Mouse (Mus musculus): ENCODE measurements at regions not wholly inside any gene's neighbourhood (a gene's known extent, or its start where the extent isn't known, plus 50 kb on each side); places are given as distances from the start of the nearest gene placed in this dataset.

- DNase-seq (ENCODE audit: low spot score) (no peak), ATAC-seq (ENCODE audit: low FRiP score, low TSS enrichment) (no peak)
- WGBS = 69% methylated on average over 8 of the region's 8 CpGs
These were observed 464.4 kb downstream of the Gja1 start for GRCm38 (mm10) chr10:56841486-56841885.

GRCm38 (mm10) chr10:56841973-56842372 is 464.8 kb downstream of the Gja1 start:
- DNase-seq (ENCODE audit: low spot score) (no peak), ATAC-seq (ENCODE audit: low FRiP score, low TSS enrichment) (no peak)
- no peaks in the 10 kb centered on the region for H3K36me3 ChIP-seq (ENCODE audit: control insufficient read depth, insufficient read depth, low read length)
- no peak overlapping the region for H3K4me2 ChIP-seq (replicated peaks; ENCODE audit: low read depth)
- WGBS = 73% methylated on average over 1 of the region's 1 CpGs
- no peak overlapping the region for H3K4me3 ChIP-seq (ENCODE audit: low read depth, low read length)
- TF ChIP-seq EP300 (optimal IDR thresholded peaks at IDR 0.05) = no peak
- no peaks in the 10 kb centered on the region for H3K9me3 ChIP-seq (ENCODE audit: control insufficient read depth, low read length)
- no peak overlapping the region for H3K27ac ChIP-seq (replicated peaks)
- H3K27me3 ChIP-seq (ENCODE audit: control insufficient read depth, insufficient read depth, low read length) = no peaks in the 10 kb centered on the region
- H3K4me1 ChIP-seq (replicated peaks; ENCODE audit: control insufficient read depth, insufficient read depth) = no peaks in the 10 kb centered on the region
- no peak overlapping the region for H3K9ac ChIP-seq (ENCODE audit: low read length)

More at GRCm38 (mm10) chr10:56841486-56841885, 464.4 kb downstream of the Gja1 start:
- Histone ChIP-seq H3K9ac (ENCODE audit: low read length) (no peak overlapping the region), H3K36me3 (ENCODE audit: control insufficient read depth, insufficient read depth, low read length) (no peaks in the 10 kb centered on the region), H3K27me3 (ENCODE audit: control insufficient read depth, insufficient read depth, low read length) (no peaks in the 10 kb centered on the region), H3K4me2 (replicated peaks; ENCODE audit: low read depth) (no peak overlapping the region), H3K4me3 (ENCODE audit: low read depth, low read length) (no peak overlapping the region), H3K27ac (replicated peaks) (no peak overlapping the region), H3K4me1 (replicated peaks; ENCODE audit: control insufficient read depth, insufficient read depth) (no peaks in the 10 kb centered on the region), H3K9me3 (ENCODE audit: control insufficient read depth, low read length) (no peaks in the 10 kb centered on the region)
- TF ChIP-seq CTCF (IDR thresholded peaks at IDR 0.05; ENCODE audit: low read depth) = no peak
- TF ChIP-seq EP300 (optimal IDR thresholded peaks at IDR 0.05) = no peak

GRCm38 (mm10) chr10:56852484-56852883 is 475.4 kb downstream of the Gja1 start:
- Histone ChIP-seq H3K36me3 (ENCODE audit: control insufficient read depth, insufficient read depth, low read length) (no peaks in the 10 kb centered on the region), H3K4me1 (replicated peaks; ENCODE audit: control insufficient read depth, insufficient read depth) (no peaks in the 10 kb centered on the region), H3K27me3 (ENCODE audit: control insufficient read depth, insufficient read depth, low read length) (no peaks in the 10 kb centered on the region), H3K27ac (replicated peaks) (no peak overlapping the region), H3K9ac (ENCODE audit: low read length) (no peak overlapping the region), H3K9me3 (ENCODE audit: control insufficient read depth, low read length) (no peaks in the 10 kb centered on the region), H3K4me2 (replicated peaks; ENCODE audit: low read depth) (no peak overlapping the region), H3K4me3 (ENCODE audit: low read depth, low read length) (no peak overlapping the region)
- ATAC-seq (ENCODE audit: low FRiP score, low TSS enrichment) (no peak), DNase-seq (ENCODE audit: low spot score) (no peak)
- TF ChIP-seq EP300 (optimal IDR thresholded peaks at IDR 0.05) = no peak
- TF ChIP-seq CTCF (IDR thresholded peaks at IDR 0.05; ENCODE audit: low read depth) = no peak
- 61% methylated on average over 2 of the region's 2 CpGs for WGBS

- H3K4me1 ChIP-seq (replicated peaks; ENCODE audit: control insufficient read depth, insufficient read depth) = no peaks in the 10 kb centered on the region
- H3K27ac ChIP-seq (replicated peaks) = no peak overlapping the region
- no peaks in the 10 kb centered on the region for H3K27me3 ChIP-seq (ENCODE audit: control insufficient read depth, insufficient read depth, low read length)
- WGBS = 75% methylated on average over 6 of the region's 6 CpGs
- H3K36me3 ChIP-seq (ENCODE audit: control insufficient read depth, insufficient read depth, low read length) = no peaks in the 10 kb centered on the region
- no peak overlapping the region for H3K9ac ChIP-seq (ENCODE audit: low read length)
- DNase-seq (ENCODE audit: low spot score) (no peak), ATAC-seq (ENCODE audit: low FRiP score, low TSS enrichment) (no peak)
- TF ChIP-seq EP300 (optimal IDR thresholded peaks at IDR 0.05) = no peak
- TF ChIP-seq CTCF (IDR thresholded peaks at IDR 0.05; ENCODE audit: low read depth) = no peak
- no peak overlapping the region for H3K4me2 ChIP-seq (replicated peaks; ENCODE audit: low read depth)
- no peak overlapping the region for H3K4me3 ChIP-seq (ENCODE audit: low read depth, low read length)
- no peaks in the 10 kb centered on the region for H3K9me3 ChIP-seq (ENCODE audit: control insufficient read depth, low read length)
These were observed 479.1 kb downstream of the Gja1 start for GRCm38 (mm10) chr10:56856186-56856585.

- no peak overlapping the region for H3K9ac ChIP-seq (ENCODE audit: low read length)
- no peaks in the 10 kb centered on the region for H3K27me3 ChIP-seq (ENCODE audit: control insufficient read depth, insufficient read depth, low read length)
- H3K36me3 ChIP-seq (ENCODE audit: control insufficient read depth, insufficient read depth, low read length) = no peaks in the 10 kb centered on the region
- H3K4me2 ChIP-seq (replicated peaks; ENCODE audit: low read depth) = no peak overlapping the region
- H3K4me1 ChIP-seq (replicated peaks; ENCODE audit: control insufficient read depth, insufficient read depth) = no peaks in the 10 kb centered on the region
- 70% methylated on average over 7 of the region's 7 CpGs for WGBS
- ATAC-seq (ENCODE audit: low FRiP score, low TSS enrichment) (no peak), DNase-seq (ENCODE audit: low spot score) (no peak)
- no peak overlapping the region for H3K27ac ChIP-seq (replicated peaks)
- no peak overlapping the region for H3K4me3 ChIP-seq (ENCODE audit: low read depth, low read length)
- TF ChIP-seq CTCF (IDR thresholded peaks at IDR 0.05; ENCODE audit: low read depth) = no peak
- TF ChIP-seq EP300 (optimal IDR thresholded peaks at IDR 0.05) = no peak
- H3K9me3 ChIP-seq (ENCODE audit: control insufficient read depth, low read length) = no peaks in the 10 kb centered on the region
These were observed 502.6 kb downstream of the Gja1 start for GRCm38 (mm10) chr10:56879744-56880143.

GRCm38 (mm10) chr10:56880154-56880591 is 503.0 kb downstream of the Gja1 start:
- Histone ChIP-seq H3K36me3 (ENCODE audit: control insufficient read depth, insufficient read depth, low read length) (no peaks in the 10 kb centered on the region), H3K4me1 (replicated peaks; ENCODE audit: control insufficient read depth, insufficient read depth) (no peaks in the 10 kb centered on the region), H3K9me3 (ENCODE audit: control insufficient read depth, low read length) (no peaks in the 10 kb centered on the region), H3K27me3 (ENCODE audit: control insufficient read depth, insufficient read depth, low read length) (no peaks in the 10 kb centered on the region), H3K4me3 (ENCODE audit: low read depth, low read length) (no peak overlapping the region), H3K27ac (replicated peaks) (no peak overlapping the region), H3K4me2 (replicated peaks; ENCODE audit: low read depth) (no peak overlapping the region), H3K9ac (ENCODE audit: low read length) (no peak overlapping the region)
- no peak for DNase-seq (ENCODE audit: low spot score)
- no peak for ATAC-seq (ENCODE audit: low FRiP score, low TSS enrichment)
- TF ChIP-seq EP300 (optimal IDR thresholded peaks at IDR 0.05) = no peak
- TF ChIP-seq CTCF (IDR thresholded peaks at IDR 0.05; ENCODE audit: low read depth) = no peak
- WGBS = 93% methylated on average over 12 of the region's 12 CpGs
